Mouse (Mus musculus) cortical plate, adult 2 months (tissue): Measurements from ENCODE around the gene Usp54.

Experiments
- CTCF ChIP-seq: fragments of 200-500 bp; IDR thresholded peaks from 2 replicates; pipeline ENCODE4 v1.5.1; 2011; ENCODE audit warnings: mild to moderate bottlenecking, control low read depth, low read length; ENCODE audit not compliant: insufficient read depth; ENCODE audit errors: extremely low read depth
- POLR2A ChIP-seq: fragments of 200-500 bp; IDR thresholded peaks from 2 replicates; pipeline ENCODE4 v1.6.1; 2011; ENCODE audit warnings: mild to moderate bottlenecking, low read length, control low read depth; ENCODE audit not compliant: insufficient read depth; ENCODE audit errors: extremely low read depth

DNA sequence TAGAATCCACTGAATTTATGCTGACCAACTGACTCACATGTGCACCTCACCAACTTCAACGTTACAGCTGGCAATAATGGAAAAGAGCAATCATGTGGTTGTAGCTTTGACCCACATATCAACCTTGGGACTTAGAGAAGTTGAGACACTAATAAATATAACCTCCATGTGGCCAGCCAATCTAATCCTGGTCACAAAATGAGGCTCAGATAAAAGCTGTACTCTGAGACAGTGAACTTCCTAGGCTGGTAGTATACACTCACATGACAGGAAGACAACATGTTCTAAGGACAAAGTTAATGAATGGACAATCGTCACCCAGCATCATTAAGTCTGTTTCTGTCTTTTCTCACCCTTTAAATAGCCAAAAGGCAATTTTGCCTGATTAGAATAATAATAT is 14.4 kb downstream of the Usp54 start:
- TF ChIP-seq CTCF = no peak
- TF ChIP-seq POLR2A = no peak
